Mouse (Mus musculus) cerebellum, adult 9-10 months (tissue): ENCODE data around the gene Hist1h3g.
"Not testable (repeated sequence)": the region's sequence is repeated elsewhere in the genome, so short reads cannot be mapped to it uniquely, and the experiment has no call there.

Experiments used
- DNase-seq: peaks from one replicate; pipeline ENCODE4 v3.0.0; 2022

Gene Hist1h3g

DNA sequence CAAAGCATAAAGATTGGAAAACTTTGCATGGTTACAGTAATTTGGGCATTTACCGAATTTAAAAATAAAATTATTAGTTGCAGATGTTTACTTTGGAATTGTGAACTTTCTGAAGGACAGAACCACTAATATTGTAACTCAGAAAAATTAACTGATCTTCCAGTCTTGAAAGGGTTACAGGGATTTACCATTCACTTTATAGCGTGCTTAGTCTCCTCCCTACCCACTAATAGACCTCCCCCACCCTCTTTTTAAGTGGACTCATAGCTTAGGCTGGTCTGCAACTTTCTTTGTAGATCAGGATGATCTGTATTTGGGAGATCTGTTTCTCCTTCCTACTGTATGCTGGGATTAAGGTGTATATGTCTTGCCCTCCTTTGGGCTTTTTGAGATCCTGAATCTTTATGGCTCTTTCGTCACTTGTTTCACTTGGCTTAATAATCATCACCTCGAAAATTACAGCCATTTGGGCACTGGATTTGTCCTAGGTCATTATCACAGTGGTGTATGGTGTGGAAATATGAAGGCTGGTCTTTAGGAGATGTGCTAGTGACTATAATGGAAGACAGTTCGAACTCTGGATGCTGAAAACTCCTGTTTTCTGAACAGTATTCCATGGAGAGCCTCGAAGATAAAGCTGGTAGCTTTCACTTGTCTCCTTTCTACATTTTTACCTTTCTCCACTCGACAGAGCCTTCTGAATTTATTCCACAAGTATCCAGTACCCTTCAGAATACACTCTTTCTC, 1.0 kb downstream of the Hist1h3g start:
- DNase-seq = no peak

DNA sequence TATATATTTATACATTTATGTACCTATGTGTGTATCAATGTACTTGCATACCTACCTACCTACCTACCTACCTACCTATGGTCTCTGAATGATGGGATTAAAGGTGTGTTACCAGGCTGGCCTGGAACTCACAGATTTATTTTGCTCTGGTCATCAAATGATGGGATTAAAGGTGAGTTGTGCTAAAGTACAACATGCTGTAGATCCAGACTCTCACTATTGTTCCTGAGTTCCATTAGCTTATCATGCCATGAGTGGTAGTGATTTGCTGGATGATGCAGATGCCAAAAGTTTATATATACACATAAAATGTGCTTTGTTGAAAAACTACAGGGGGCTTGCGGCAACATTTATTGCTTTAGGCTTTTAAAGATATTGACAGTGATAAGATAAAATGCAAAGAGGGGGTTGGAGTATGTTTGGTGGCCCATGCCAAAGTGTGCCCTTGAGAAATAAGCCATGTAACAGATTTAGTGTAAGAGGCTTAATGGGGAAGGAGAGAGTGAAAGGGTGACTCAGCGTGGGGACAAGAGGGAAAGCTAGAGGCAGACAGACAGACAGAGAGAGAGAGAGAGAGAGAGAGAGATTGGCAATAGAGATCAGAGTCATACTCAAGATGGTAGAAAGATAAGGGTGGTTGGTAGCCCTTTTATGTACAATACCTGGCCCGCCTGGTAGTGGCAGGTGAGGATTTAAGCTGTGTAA, 1.9 kb downstream of the Hist1h3g start:
- no peak for DNase-seq

DNA sequence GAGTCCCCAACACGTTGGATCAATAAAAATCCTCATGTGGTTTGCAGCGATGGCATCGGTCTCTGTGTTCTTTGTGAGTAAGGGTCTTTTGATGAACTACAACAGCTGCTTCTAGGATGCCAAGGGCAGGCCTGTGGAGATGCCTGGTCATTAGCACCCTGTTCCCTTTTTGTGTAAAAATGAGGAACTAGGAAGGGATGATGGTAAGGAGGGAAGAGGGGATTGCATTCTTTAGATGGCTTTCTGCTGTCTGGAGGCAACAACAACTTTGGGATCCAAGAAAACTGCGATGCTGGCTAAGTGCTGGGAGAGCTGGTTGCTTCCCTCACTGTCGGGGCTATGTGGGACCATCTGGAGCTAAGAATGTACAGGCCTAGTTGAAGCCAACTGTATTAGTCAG, 3.0 kb downstream of the Hist1h3g start:
- DNase-seq = no peak

DNA sequence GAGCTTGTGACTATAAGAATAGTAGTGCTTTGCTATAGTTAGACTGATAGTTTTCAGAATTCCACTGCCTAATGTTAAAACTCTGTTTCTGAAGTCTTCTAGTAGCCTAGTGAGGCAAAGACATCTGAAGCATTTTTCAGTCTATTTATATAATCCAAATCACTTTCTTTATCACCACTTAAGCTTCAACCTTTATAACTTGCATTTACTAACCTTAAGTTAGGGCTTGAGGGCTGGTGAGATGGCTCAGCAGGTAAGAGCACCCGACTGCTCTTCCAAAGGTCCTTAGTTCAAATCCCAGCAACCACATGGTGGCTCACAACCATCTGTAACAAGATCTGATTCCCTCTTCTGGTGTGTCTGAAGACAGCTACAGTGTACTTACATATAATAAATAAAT, 4.6 kb downstream of the Hist1h3g start:
- DNase-seq = not testable (repeated sequence)

DNA sequence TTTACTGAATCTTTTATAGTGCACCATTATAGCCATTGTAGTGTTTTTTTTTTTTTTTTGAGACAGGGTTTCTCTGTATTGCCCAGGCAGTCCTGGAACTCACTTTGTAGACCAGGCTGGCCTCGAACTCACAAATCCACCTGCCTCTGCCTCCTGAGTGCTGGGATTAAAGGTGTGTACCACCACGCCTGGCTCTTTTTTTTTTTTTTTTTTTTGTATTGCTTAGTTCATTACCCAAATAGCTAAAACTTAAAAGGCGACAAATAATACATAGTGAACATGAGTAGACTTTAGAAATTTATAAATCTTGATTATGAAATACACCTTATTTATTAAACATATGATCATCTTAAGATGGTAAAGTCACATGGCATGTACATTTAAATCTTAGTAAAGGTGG, 6.3 kb downstream of the Hist1h3g start:
- DNase-seq = no peak

DNA sequence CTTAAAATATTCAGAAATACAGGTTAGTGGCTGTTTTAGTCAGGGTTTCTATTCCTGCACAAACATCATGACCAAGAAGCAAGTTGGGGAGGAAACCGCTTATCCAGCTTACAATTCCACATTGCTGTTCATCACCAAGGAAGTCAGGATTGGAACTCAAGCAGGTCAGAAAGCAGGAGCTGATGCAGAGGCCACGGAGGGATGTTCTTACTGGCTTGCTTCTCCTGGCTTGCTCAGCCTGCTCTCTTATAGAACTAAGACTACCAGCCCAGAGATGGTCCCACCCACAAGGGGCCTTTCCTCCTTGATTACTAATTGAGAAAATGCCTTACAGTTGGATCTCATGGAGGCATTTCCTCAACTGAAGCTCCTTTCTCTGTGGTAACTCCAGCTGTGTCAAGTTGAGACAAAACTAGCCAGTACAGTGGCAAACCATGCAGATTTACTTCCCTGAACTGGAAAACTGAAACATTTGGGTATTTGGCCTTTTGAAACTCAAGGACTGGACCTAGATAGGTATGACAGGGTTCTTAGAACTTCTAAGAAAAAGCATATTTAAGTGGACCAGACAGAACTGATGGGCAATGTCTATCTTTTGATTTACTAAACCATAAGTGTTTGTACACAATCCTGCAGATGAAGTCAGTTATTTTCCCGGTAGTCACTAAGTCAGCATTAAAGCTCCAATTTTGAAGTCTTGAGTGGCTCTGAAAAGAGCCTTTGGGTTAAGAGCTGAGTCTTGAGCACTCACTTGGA, 7.2 kb downstream of the Hist1h3g start:
- DNase-seq = not testable (repeated sequence)

DNA sequence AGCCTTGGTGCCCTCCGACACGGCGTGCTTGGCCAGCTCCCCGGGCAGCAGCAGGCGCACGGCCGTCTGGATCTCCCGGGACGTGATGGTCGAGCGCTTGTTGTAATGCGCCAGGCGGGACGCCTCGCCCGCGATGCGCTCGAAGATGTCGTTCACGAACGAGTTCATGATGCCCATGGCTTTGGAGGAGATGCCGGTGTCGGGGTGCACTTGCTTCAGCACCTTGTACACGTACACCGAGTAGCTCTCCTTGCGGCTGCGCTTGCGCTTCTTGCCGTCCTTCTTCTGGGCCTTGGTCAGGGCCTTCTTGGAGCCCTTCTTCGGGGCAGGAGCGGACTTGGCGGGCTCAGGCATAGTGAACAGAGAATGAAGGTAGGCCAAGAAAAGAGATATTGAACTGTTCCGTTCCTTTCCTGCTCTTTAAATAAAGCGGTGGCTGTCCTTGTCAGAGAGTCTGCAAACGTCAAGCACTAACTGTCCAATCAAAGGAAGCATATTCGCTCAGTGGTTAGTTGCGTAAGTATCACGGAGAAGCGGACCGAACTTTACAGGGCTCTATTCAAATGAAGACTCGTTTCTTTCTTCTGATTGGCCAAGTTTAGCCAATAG, 7.9 kb downstream of the Hist1h3g start, which contains the start of gene Hist1h2bh:
Gene Hist1h2bh (minus strand): TSS at position 394 of the 609 bp plus-strand sequence.
- peak; percentile 77 for DNase-seq

DNA sequence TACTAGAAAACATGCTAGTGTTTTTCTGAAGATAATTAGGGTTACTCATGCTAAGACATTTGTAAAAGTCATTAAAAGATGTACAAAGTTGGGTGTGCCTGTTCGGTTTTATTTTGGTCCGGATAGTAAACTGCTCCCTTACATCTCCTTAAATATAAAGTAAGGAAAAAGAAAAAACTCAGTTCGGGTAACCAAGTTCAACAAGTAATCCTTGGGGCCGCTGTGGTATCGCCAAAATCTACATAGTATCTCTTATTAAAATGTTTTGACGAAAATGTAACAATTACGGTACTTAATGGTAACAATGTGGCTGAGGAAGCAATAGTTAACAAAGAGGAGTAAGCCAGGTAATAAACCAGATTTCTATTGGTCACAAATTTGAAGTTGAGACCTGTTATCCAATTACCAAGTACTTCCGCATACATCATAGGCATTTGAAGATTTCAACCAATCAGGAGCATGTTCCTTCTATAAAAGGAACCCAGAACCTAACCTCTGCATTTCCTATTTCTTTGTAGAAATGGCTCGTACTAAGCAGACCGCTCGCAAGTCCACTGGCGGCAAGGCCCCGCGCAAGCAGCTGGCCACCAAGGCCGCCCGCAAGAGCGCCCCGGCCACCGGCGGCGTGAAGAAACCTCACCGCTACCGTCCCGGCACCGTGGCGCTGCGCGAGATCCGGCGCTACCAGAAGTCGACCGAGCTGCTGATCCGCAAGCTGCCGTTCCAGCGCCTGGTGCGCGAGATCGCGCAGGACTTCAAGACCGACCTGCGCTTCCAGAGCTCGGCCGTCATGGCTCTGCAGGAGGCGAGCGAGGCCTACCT, 9.0 kb downstream of the Hist1h3g start, which contains the start of gene Hist1h3f:
Gene Hist1h3f (plus strand): TSS at position 88 of the 822 bp plus-strand sequence.
- peak; percentile 97 for DNase-seq

DNA sequence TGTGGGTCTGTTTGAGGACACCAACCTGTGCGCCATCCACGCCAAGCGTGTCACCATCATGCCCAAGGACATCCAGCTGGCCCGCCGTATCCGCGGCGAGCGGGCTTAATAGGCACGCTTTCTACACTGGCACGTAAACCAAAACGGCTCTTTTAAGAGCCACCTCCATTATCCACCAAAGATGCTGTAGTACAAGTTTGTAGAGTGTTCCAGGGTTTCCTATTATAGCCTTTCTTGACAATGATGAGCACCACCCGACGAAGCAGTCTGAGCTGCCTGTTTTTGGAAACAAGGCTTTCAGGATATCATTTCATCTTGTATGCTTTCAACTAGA, 9.5 kb downstream of the Hist1h3g start:
- DNase-seq = not testable (repeated sequence)

DNA sequence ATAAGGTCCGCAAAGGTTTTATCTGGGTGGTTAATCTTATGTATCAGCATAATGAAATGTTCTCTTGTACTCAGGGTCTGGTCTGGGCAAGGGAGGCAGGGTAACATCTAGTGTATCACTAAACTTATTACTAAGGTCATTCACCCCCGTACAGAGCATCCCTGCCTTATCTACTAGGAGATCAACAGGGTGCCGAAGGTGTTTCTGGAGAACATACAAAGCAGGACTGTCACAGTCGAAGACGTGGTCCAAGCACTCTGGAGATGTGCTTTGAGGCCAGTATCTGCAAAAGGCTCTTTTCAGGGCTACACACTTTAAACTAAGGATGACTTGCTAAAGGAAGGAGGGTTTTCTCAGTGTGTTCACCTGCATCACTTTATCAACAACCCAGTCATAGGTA, 11.5 kb downstream of the Hist1h3g start:
- no peak for DNase-seq

DNA sequence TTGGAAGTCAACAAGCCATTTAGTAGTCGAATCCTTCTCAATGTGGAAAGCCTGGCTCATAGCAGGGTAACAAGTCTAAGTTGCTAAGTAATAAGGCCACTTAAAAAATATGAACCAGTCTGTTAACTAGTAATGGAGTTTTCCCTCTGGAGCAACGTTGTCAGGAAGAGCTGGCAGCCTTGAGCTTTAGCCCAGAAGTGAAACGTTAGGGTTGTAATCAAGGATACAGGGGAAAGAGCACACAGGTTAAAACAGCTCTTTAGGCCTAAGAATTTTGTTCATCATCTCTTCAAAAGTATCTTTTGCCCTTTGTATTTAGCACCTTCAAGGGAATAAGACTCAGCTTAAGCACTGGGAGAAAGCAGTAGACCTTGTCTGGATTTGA, 15.5 kb downstream of the Hist1h3g start:
- no peak for DNase-seq

DNA sequence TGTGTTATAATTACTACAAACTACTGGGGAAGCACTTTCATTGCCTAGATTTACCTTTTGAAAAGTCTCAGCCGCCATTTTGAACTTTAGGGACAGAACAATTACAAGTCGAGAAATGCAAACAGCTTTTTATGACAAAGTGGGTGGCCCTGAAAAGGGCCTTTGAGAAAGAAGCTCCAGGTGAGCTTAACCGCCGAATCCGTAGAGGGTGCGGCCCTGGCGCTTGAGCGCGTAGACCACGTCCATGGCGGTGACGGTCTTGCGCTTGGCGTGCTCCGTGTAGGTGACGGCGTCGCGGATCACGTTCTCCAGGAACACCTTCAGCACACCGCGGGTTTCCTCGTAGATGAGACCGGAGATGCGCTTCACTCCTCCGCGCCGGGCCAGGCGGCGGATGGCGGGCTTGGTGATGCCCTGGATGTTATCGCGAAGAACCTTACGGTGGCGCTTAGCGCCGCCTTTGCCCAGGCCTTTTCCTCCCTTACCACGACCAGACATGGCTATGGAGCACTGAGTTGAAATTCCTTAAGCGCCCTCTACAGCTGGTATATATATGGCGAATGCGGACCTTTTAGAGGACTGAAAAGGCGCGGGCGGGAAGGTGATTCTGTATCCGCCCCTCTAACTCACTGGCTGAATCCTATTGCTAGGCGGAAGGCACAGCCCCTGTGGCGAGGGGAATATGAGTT, 16.1 kb downstream of the Hist1h3g start, which contains the start of gene Hist1h4f:
Gene Hist1h4f (minus strand): TSS at position 503 of the 689 bp plus-strand sequence.
- peak; percentile 95 for DNase-seq

DNA sequence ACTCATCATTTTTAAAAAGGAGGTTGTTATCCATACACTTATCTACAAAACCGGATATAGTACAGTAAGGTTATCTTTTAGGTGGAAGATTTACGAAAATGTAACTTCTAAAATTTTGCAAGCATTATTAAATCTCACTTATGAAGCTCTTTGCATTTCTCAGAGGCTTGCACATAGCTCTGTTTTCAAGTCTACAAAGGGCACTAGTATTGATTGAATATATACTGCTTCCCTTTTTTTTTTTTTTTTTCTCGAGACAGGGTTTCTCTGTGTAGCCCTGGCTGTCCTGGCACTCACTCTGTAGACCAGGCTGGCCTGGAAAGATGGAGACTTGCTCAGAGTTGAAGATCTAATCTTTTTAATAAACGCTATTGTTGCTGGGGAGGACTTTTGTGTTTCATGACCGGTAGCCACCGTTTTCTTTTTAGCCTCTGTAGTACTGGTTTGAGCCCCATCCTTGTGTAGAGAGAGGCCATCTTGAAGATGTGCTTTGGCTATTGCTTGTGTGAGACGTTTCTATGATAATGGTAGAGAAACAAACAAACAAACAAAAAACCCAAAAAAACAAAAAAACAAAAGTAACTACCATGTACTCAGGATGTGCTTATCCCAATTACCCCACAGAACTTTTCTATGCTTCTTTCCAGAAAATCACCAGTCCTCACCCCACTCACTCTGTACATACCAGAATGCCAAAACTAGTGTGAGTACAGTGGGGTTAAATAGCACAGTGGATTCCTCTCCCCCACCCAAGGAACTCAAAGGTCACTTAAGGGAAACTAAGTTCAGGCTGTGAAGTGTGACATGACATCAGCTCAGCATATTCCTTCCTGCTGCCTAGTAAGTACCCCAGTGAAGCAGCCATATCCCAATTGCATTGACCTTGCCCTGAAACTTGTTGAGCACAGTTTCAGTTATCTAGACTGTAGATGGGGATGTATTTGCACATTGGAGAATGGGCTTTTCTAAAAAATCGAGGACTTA, 17.0 kb downstream of the Hist1h3g start:
- DNase-seq = peak; percentile 30

DNA sequence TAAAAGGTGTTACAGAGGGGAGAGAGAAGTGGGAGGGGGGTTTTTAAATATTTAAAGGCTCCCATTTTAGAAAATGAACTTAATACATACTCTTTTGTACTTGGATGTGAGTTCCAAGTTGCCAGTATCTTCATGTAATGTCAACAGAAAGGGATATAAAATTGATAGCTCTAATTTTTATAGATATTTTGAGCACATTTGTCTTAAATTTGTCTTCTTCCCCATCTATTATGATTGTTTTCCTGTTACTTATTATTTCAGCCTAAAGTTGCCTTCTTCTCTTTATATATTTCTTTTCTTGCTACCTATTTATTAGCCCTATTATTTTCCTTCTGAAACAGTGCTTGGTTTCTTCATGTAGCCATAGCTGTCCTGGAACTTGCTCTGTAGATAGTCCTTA, 17.7 kb downstream of the Hist1h3g start, which contains the start of gene Hist1h1d:
Gene Hist1h1d (plus strand): TSS at position 301 of the 400 bp plus-strand sequence.
- DNase-seq = no peak

DNA sequence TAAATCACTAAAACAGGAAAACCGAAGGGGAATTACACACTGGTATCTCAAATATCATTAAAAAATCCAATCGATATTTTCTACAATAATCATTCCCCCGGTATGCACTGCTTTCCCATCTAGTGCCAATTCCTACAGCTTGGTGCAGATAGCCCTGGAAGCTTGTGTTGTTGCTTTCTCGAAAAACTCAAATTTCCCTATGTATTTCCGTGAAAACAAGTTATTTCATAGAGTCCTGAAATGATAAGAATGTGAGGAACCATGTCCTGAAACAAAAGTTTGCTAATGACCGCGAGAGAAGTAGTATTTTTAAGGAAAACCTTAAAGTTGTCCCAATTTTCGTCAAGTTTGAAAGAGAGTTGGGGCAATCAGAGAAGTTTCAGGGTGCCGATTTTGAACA, 19.2 kb downstream of the Hist1h3g start:
- DNase-seq = no peak

DNA sequence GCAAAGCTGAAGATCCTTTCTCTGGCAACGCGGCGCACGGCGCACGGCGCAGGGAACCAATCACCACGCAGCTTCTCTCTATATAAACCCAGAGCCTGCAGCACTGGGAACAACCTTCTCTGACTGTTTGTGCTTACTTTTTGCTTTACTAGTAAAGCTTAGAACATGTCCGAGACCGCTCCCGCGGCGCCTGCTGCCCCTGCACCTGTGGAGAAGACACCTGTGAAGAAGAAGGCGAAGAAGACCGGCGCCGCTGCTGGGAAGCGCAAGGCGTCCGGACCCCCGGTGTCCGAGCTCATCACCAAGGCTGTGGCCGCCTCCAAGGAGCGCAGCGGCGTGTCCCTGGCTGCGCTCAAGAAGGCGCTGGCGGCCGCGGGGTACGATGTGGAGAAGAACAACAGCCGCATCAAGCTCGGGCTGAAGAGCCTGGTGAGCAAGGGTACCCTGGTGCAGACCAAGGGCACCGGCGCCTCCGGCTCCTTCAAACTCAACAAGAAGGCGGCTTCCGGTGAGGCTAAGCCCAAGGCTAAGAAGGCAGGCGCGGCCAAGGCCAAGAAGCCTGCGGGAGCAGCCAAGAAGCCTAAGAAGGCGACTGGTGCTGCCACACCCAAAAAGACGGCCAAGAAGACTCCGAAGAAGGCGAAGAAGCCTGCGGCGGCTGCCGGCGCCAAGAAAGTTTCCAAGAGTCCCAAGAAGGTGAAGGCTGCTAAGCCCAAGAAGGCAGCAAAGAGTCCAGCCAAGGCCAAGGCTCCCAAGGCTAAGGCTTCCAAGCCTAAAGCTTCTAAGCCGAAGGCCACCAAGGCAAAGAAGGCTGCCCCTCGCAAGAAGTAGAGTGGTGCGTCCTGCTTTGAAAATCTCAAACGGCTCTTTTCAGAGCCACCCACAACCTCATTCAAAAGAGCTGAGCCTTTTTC, 20.0 kb downstream of the Hist1h3g start:
- peak; percentile 81 for DNase-seq

DNA sequence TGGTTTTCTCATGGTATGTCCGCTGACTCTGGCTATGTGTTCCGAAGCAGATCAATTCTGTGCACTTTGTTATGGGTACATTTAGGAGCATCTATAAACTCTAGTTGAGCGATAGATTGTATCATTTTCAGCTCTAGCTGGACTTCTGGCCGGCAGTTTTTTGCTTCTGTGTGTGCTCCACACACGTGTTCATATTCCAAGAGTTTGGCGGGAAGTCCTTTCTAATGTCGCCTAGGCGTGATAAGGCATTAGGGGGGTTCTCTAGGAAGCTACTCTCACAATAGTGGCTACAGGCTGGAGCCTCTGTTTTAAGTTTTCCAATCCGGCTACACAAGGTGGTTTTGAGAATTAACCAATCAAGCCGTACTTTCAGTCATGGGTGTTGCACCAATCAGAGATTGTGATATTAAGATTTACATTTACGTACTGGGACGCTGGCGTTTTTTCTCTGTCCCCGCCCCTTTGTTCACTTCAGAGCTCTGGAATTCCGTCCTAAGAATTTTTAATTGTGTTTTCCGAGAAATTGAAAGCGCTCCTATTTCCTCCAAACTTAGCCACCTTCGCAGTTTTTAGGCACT, 20.7 kb downstream of the Hist1h3g start:
- peak; percentile 94 for DNase-seq

DNA sequence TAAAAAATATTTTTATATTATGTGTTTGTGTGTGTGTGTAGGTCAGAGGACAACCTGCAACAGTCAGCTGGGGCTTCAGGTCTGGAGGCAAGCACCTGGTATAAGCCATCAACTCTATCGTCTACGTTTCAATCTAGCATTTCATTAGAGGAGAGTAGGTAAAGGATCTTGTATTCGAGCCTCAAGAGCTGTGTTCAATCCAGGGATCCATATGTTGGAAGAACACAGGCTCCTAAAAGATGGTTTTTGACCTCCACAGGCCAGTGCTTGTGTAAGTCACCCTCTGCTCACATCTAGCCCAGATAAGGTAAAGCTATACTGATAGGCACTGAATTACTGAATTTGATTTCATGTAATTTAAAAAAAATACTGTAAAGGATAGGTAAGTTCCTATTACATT, 21.7 kb downstream of the Hist1h3g start:
- peak; percentile 29 for DNase-seq

DNA sequence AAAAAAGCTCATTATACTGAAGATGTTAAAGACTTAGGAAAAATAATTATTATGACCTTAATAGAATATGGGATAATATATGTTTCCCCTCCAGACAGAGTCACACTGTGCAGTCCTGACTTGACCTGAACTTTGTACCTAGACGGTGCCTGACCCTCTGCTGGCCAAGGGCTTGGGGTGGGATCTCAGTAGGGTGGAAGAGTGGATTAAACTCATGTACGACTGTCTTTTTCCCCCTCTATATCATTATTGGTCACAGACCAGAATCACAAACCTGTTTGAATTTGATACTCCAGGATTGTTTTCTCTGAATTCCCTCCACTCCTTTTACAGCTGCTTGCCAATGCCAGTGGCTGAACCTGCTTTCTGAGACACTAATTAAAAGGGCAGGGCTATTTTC, 25.5 kb downstream of the Hist1h3g start:
- DNase-seq = not testable (repeated sequence)
